Mouse (Mus musculus): ENCODE results near the gene Sox1.

The Sox1 gene

DNA sequence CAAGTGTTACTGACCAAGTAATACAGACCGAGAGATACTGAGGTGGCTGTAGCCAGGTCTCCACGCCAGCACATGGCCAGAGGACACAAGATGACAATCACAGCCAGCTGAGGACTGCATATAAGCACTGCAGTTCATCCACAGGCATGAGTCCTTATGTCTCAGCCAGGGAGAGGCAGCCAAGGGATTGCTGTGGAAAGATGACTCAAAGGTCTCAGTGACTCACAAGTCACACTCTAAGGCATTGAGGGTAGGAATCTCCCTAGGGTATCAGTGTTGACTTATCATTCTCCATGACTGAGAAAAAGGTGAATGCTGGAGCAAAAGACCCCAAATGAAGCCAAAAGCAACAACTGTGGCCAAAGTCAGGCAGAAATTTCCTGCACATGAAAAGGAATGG is 22.0 kb downstream of the Sox1 start:
- in situ Hi-C loops (cut with MboI, MseI): no loop called here

DNA sequence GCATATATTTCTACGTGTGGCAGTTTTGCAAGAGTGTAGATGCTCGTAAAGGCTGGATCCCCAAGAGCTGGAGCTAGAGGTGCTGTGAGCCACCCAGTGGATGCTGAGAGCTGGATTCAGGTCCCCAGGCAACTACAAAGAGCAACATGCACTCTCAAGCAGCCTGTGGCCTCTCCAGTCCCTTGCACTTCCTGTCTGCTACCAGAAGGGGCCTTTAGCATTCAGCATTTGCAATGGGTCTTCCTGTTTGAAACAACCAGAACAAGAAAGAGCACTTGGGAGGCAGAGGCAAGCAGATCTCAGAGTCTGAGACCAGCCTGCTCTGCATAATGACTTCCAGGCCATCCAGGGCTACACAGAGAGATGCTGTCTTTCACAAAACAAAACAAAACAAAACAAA is 25.4 kb downstream of the Sox1 start:
- in situ Hi-C loops (cut with MboI, MseI): no loop called here

DNA sequence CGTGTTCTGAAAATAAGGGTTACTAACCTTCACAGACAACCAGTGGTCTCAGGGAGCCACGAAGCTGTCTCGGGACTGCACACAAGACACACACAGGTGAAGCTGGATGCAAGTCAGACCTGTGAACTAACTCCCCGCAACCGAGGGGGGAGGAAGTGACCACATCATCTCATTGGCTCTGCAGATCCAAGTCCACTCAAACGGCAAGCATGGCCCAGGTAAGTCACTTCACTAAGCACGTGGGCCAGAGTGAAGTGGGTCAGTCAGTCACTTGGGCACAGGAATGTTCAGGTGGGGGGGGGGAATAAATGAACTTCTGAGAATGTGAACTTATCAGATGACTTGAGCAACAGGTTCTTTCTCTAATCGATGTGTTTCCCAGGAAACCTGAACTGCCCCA is 30.8 kb downstream of the Sox1 start:
- in situ Hi-C loops (cut with MboI, MseI): no loop called here

DNA sequence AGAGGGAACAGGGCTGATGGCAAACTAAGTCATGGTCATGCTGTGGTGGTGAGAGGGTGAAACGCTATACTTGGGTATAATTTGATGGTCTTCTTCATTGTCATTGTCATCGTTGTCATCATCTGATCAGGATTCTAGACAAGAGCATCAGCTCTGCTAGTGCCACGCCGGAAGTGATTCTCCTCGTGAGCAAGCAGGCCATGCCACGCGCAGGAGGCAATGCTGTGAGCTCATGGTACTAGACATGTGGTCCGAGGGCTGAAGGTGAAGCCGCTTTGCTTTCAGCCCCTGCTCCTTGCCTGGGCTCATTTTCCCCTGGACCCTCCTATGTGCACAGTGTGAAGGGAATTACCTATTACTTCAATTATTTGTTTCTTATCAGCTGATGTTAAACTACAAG is 32.3 kb downstream of the Sox1 start:
- in situ Hi-C loops (cut with MboI, MseI): no loop called here

DNA sequence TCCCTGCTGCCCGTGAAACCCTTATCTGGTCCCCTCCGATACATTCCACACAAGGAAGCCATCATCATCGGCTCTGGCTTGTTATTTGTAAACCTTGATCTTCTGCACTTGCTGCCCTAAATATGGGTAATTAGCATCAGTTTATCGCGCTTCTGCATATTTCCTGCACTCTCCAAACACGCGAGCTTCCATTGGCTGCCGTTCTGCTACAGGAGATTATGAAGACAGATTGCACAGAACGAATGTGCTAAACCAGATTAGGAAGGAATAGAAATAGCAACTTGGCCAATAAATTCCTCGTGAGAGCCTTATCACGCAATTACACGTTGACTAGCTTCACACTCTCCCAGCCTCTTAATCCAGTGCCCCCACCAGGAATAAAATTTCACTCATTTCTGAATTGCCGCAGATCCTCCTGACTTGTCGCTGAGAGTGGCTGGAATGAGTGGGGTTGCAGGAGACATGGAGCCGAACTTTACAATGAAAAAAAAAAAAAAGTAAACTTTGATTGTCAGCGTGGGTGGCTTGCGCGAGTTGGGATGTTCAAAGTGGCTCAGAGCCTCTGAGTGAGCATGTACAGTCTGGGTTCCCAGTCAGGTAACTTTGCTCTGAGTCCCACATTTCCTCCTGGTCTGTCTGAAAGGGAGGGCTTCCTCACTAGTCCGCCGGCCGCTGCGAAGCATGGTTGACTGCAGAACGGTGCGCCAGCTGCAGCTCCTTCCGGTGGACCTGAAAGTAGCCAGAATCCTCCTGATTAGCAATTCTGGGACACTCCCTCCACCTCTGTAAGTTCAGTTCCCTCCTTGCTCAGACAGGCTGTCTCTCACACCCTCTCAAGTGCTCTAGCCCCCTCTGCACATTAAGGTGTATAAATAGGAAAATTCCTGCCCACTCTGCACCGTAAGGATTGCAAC is 33.0 kb downstream of the Sox1 start:
- in situ Hi-C loops (cut with MboI, MseI): no loop called here

DNA sequence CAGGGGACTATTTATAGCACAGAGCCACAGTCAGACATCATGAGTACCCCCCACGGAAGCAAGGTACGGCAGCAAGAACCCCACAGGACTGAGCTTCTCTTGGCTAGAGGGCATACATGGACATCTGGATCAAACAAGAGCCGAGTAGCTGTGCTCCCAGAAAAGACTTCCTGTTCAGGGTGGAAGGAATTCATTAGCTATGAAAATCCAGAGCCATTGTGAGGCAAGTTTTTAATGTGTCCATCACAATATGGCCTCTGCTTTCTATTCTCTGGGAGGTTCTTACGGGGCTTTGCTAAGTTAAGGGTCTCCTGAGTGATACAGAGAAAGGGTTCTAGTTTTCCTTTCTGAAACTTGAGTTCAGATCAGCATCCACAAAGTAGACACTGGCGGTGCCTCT is 33.8 kb downstream of the Sox1 start:
- in situ Hi-C loops (cut with MboI, MseI): no loop called here

DNA sequence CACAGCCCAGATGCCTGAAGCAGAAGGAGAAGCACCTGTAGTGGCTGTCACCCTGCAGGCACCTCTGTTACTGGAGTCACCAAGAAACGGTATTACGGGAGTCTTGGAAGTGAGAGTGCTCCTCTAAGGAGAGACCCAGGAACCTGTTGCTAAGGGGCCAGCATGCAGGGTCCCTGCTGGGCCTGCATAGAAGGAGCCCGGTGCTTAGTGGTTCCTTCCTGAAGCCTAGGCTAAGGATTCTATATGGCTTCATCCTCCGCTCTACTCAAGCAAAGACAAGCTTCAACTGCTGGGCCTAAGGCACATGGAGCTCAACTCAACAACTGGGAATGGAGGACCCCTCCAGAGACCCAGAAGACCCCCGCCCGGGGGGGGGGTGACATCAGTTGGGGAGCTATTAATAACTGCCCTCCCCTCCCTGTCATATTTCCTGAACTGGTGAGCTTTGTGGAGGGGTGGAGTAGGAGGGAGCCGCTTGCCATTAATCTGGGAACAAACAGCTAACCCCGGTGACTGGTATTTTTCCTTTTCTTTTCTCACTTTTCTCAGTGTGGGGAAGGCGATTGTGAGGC is 34.6 kb downstream of the Sox1 start:
- in situ Hi-C loops (cut with MboI, MseI): no loop called here

DNA sequence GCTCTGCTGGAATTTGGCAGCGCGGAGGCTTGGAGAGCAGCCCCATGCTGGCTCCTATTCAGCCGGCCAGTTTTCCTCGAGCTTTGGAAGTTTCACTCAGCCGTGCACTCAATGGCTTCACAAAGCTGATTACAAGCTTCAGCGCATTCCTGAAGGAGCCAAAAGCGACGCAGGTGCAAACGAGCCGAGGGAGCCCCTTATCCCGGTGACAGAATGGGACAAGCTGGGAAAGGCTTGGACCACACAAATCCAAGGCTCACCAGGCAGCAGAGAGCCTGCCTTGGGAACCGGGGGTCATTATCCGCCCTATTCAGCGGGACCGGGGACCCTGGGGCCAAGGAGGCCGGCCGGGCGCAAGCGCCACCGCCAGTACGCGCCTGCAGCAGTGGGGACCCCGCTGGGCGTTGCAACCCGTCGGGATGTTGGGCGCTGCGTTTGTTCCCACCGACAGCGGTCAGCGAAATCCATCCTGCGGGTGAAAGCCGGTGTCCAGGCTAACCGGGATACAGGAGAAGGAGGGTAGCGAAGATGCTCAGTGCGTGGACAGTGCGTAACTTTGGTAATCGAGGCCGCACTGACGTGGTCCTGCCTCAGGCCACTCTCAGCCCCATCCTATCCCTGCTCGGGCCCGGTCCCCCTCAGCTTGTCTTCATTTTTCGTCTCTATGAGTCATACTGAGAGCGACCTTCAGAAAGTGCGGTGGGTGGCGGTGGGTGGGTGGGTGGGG is 35.2 kb downstream of the Sox1 start:
- in situ Hi-C loops (cut with MboI, MseI): no loop called here

DNA sequence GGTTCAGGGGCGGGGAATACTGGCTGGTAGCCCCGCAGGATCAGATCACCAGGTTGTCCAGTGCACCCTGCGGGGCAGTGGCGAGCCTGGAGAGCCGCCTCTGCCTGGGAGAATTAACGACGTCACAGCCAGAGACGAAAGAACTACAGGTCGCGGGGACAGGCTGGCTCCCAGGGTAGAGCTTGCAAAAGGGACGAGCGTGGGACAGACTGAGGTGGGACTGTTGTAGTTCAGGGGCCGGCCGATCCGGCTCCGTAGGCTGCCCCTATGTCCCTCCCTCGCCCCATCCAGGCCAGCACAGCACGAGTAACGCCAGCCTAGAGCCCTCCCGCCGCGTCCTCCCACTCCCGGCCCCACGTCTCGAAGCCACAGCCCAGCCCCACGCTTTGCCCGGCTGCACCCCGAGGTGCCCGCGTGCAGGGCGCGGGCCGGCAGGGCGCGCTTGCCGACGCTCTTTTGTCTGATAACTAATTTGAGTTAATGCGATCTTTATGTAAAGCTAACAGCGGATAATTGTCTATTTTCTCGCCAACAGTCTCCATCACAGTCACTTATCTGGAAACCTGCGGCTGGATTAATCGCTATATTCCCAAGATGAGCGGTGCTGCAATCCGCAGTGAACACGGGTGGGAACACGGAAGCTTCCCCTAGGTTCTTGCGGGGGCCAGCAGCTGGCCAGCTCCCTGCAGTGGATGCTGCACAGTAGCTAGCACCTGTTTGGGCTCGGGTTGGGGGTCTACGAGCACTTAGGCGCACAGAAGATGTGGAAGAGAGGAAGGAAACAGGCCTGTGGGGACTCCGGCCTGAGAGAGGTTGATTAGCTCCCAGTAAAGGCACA is 36.0 kb downstream of the Sox1 start:
- in situ Hi-C loops (cut with MboI, MseI): no loop called here

DNA sequence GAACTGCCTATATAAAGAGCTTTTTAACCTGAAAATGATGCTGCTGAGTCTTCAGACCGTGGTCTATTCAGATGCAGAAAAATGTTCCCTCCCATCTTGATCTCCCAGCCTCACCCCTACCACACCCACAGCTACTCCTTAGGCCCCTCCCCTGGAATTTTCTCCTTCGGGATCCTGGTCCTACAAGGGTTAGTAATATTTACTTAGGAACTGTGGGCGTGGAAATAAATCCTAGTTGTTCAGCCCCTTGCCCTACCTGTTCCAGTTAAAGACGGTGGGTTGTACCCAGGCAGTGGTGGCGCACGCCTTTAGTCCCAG is 36.6 kb downstream of the Sox1 start:
- in situ Hi-C loops (cut with MboI, MseI): no loop called here

DNA sequence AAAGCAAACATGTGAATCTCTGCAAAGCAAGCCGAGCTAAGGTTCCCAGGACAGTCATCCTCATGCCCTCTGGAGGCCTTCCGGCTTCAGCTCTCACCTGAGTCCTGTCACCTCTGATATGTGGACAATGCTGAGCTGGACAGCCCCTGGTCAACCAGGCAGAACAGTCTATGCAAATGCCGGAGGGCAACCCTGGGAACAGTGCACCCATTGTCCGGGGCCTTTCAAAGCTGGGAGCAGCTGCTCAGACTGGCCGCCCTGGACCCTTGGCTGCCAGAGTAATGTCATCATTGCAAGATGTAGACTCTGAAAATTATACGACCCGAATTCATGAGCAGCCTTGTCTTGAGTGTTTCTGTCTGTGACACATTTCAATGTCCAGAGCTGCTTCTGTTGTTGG is 37.5 kb downstream of the Sox1 start:
- in situ Hi-C loops (cut with MboI, MseI): no loop called here

DNA sequence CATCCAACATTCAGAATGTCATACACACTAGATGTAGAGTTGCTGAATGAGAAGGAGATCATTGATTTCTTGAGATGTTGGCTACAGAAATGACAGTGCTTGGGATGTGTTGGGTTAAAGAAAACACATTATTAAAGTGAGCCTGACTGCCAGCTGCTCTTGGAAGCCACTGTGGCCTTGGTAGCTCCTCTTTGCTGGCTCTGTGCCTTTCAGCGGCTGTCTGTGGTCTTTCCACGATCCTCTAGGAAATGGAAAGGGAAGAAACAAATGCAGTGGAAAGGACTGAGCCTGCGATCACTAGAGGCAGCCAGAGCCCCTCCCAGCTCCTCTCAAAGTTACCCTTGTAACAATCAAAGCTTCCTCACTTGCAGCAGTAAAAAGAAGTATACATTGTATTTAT is 39.7 kb downstream of the Sox1 start:
- in situ Hi-C loops (cut with MboI, MseI): no loop called here

DNA sequence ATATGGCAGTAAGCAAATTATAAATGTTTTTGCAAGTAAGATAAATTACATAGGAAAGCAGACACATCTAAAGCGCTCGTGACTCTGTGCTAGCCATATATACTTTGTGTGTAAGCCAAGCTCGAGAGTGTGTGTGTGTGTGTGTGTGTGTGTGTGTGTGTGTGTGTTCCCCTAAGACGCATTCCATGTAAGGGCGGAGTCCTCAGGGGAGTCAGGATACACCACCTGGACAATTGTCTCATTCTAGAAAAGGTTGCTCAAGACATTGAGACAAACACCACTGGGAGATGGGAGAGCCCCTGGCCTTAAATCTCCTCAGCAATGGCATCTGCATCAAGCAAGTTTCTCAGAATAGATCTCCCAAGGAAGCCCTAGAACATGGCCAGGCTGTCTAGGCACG is 42.9 kb downstream of the Sox1 start:
- in situ Hi-C loops (cut with MboI, MseI): no loop called here

DNA sequence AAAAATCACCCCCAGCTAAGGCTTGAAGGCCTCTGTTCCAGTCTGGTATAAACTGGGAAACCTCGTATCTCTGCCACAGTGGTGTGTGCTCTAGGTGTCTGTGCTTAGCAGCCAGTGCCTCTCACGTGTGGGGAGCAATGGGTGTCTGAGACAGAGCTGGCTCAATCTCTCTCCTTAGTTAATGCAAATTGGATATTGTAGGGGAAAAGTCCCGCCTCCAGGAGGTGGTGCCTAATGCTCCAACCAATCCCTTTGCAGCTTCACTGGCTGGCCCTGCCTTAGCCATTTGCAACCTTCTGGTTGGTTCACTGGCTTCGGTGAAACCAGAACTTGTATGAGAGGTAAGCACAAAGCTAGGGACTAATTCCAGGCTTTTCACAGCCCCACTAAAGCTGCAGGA is 43.9 kb downstream of the Sox1 start:
- in situ Hi-C loops (cut with MboI, MseI): no loop called here

DNA sequence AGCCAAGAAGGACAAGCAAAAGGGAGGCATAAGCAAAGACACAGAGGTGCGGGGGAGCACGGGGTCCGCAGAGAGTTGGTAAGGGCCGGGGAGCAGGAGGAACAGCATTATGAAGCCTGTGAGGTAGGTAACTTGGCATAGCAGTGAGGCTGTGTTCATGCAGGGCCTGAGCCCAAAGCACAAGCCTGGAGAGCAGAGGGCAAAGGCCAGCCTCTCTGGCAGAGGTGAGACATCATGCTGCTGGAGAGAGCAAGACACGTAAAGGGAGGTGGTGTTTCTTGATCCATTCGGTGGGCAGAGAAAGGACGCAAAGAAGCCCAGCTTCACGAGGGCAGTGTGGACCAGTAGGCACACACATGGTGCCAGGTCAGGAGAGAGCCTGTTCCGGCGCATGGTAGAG is 44.8 kb downstream of the Sox1 start:
- in situ Hi-C loops (cut with MboI, MseI): no loop called here

DNA sequence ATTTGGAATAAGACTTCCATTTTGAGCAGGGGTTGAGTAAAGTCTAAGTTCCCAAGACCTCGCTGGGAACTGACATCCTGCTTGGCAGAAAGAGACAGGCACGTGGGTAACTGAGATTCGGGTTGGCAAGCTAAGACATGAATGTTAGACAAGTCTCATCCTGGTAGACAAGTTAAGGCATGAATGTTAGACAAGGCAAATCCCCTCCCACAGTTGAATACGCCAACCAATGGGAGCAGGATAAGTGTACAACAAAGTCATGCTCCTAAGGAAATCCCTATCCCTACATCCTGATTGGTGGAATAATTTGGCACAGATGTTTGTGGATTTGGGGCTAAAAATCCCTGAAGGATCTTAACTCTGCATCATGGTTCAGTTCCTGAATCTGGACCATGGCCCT is 45.9 kb downstream of the Sox1 start:
- in situ Hi-C loops (cut with MboI, MseI): no loop called here

DNA sequence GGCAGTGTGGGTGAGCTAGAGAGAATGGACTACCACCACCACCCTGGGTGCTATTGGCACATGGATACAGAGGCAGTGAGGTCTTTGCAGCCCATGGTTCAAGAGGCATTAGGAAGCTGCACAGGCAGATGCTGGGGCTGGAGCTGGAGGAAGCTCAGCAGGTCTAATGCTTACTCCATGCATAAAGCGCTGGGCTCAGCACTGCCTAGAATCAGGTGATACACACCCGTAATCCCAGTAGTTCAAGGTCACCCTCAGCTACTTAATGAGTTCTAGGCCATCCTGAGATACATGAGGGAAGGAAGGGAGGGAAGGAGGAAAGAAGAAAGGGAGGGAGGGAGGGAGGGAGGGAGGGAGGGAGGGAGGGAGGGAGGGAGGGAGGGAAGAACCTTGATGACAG is 50.2 kb downstream of the Sox1 start:
- in situ Hi-C loops (cut with MboI, MseI): no loop called here

DNA sequence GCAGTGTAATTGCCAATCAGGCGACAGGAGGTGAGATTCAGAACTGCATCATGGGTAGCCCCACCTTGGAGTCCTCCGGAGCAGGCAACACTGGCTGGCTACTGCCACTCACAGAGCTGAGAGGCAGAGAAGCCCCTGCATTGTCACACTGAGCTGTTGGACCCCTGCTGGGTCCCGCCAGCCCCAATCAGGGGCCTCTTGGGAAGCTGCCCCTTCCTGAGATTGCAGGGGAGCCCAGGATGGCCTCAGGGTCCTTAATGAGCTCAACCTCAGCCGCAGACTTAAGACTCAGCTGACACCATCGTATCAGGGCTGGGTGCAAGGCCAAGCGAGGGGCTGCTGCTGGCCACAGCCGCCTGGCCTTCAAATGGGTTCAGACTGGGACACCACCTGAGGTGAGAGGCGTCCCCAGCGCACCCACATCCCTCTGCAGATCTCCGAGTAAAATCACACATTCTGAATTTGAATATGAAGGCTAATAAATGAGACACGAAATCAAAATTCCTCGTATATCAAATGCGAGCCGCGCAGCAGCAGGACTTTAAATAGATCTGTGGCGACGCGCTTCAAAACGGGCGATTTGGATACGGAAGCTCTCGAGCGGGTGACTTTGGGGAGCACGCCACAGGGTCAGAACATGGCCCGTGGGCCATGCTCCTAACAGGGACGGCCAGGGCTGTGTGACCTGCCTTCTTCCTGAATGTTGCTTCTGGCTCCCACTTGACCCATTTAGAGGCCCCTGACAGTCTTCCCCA is 51.0 kb downstream of the Sox1 start:
- in situ Hi-C loops (cut with MboI, MseI): no loop called here
